Mouse (Mus musculus): ENCODE data around the gene Hs2st1. TPM values are rescaled to one million over a fixed set of nuclear protein-coding genes. Genes with fewer than 3 reads are reported as not detected.

The Hs2st1 gene
- total RNA-seq (2023) = 10 to 100 TPM; 12.8 to 21.4 TPM

GRCm38 (mm10) chr3:144570047-144570815, at the start of gene Hs2st1, which contains the start of gene Selenof:
Gene Hs2st1, minus strand, starts transcription at chr3:144570181.
Gene Selenof, plus strand, starts transcription at chr3:144570304.

Other genes starting within 250 kb of the Hs2st1 start
- gene Selenof, start 123 bp upstream of the Hs2st1 start, total RNA-seq (2023) = 100 to 1,000 TPM; 134 to 149 TPM
- 10 to 100 TPM; 80.9 to 89.2 TPM for gene Sh3glb1, start 150.2 kb upstream of the Hs2st1 start, total RNA-seq (2023)
- under 1 TPM; 0.33 to 0.50 TPM for gene Clca3a1, start 190.8 kb upstream of the Hs2st1 start, total RNA-seq (2023)
- gene Clca3a2, start 249.3 kb upstream of the Hs2st1 start, total RNA-seq (2023) = not detected